Mouse (Mus musculus): ENCODE results near the gene Trim15. TPM values are rescaled to one million over a fixed set of nuclear protein-coding genes. Genes with fewer than 3 reads are reported as not detected.
"Not testable (repeated sequence)": the region's sequence is repeated elsewhere in the genome, so short reads cannot be mapped to it uniquely, and the experiment has no call there.

Trim15 gene
- total and polyA plus RNA-seq, 3 experiments, result 0.07 TPM; not detected in 2

DNA sequence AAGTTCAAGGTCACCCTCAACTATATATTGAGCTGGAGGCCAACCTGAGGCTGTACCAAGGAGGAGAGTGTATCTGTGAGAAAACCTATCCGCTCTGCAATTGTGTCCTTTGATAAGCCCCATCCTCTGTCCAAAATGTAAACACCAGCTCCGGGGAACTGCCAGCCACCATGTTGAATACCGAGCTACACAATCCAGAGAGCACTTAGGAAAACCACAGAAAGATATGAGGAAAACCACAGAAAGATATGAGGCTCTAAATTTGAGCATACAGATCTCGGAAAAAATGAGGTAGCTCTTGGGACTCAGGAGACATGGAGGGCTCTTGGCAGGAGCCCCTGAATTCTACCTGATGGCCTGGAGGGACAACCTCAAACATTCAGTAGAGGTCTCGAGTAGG lies 26.4 kb upstream of the Trim15 start (continued):
- no peak for TF ChIP-seq JUND (IDR thresholded peaks at IDR 0.05; ENCODE audit: low read depth, low read length)
- no peak for TF ChIP-seq TAL1 (IDR thresholded peaks at IDR 0.05; ENCODE audit: low read length)
- TF ChIP-seq MYC (IDR thresholded peaks at IDR 0.05; ENCODE audit: low read depth, low read length), result no peak
- TF ChIP-seq EP300 (IDR thresholded peaks at IDR 0.05; ENCODE audit: low read depth in 1 of 2, low read length in 2 of 2), result peak in 1 of 2 experiments; percentile 61; a peak in 2 of 4 replicates
- TF ChIP-seq TCF12 (IDR thresholded peaks at IDR 0.05; ENCODE audit: low read depth, low read length), result no peak
- TF ChIP-seq MAZ (IDR thresholded peaks at IDR 0.05; ENCODE audit: low read depth, low read length), result no peak
- no peak for TF ChIP-seq HCFC1 (IDR thresholded peaks at IDR 0.05; ENCODE audit: low read depth, low read length)
- TF ChIP-seq TBP (IDR thresholded peaks at IDR 0.05; ENCODE audit: low read depth, low read length), result no peak
- peak; percentile 68 for TF ChIP-seq GATA1 (IDR thresholded peaks at IDR 0.05; ENCODE audit: low read depth, low read length)
- peak; percentile 92 for TF ChIP-seq RCOR1 (IDR thresholded peaks at IDR 0.05; ENCODE audit: low read depth, low read length)
- no peak for TF ChIP-seq ZKSCAN1 (IDR thresholded peaks at IDR 0.05; ENCODE audit: low read depth, low read length)

DNA sequence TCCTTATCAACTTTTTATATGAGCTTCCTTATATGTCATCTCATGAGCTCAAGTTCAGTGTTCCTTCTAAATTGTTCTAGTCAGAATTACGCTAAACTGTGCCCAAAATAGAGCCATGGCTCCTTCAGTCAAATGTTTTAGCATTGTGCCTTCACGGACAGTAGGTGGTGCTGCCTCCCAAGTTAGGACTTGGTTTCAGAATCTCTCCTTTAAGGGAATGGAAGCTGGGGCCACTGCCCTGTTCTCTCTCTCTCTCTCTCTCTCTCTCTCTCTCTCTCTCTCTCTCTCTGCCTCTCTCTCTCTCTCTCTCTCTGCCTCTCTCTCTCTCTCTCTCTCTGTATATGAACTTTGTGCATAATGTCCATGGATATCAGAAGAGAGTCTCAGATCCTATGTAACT lies 25.4 kb upstream of the Trim15 start:
- Histone ChIP-seq H3K9ac (ENCODE audit: control insufficient read depth, low read depth, low read length, poor library complexity, severe bottlenecking) (no peak overlapping the region), H3K36me3 (ENCODE audit: control insufficient read depth in 1 of 2, insufficient read depth in 2 of 2, low read length in 2 of 2) (peaks cover 0 to 14% of the 10 kb centered on the region in 2 experiments; a peak in 2 of 4 replicates), H3K27me3 (ENCODE audit: control insufficient read depth in 1 of 2, insufficient read depth in 2 of 2, low read length in 2 of 2) (peaks cover 0 to 1% of the 10 kb centered on the region in 2 experiments; a peak in 3 of 4 replicates), H3K4me1 (ENCODE audit: control insufficient read depth in 1 of 2, insufficient read depth in 2 of 2, low read length in 2 of 2) (peaks cover 0 to 12% of the 10 kb centered on the region in 2 experiments; a peak in 2 of 4 replicates), H3K9me3 (replicated peaks; ENCODE audit: insufficient read depth, low read length) (no peaks in the 10 kb centered on the region), H3K27ac (ENCODE audit: control insufficient read depth, low read depth, low read length) (no peak overlapping the region), H3K79me2 (ENCODE audit: control insufficient read depth, insufficient read depth, low read length, poor library complexity) (no peaks in the 10 kb centered on the region), H3K4me3 (ENCODE audit: control insufficient read depth in 1 of 2, insufficient read depth in 1 of 2, low read depth in 2 of 2, low read length in 2 of 2) (no peak overlapping the region)
- TF ChIP-seq ELF1 (IDR thresholded peaks at IDR 0.05; ENCODE audit: low read depth, low read length) (no peak), ZC3H11A (IDR thresholded peaks at IDR 0.05; ENCODE audit: low read depth, low read length) (peak; percentile 50), MAZ (IDR thresholded peaks at IDR 0.05; ENCODE audit: low read depth, low read length) (no peak), JUND (IDR thresholded peaks at IDR 0.05; ENCODE audit: low read depth, low read length) (peak; percentile 86), CTCF (IDR thresholded peaks at IDR 0.05 in 2 of 3, conservative IDR thresholded peaks at IDR 0.05 in 1 of 3; ENCODE audit: control insufficient read depth in 1 of 3, insufficient read depth in 1 of 3, low read depth in 2 of 3, low read length in 3 of 3, poor library complexity in 1 of 3, severe bottlenecking in 1 of 3) (peak; percentile 61 to 81 (median 64)), RAD21 (IDR thresholded peaks at IDR 0.05; ENCODE audit: low read depth, low read length) (peak; percentile 75), SMC3 (IDR thresholded peaks at IDR 0.05; ENCODE audit: low read depth, low read length) (peak; percentile 66)
- DNase-seq (ENCODE audit: low read depth, low spot score), result peak; percentile 76

DNA sequence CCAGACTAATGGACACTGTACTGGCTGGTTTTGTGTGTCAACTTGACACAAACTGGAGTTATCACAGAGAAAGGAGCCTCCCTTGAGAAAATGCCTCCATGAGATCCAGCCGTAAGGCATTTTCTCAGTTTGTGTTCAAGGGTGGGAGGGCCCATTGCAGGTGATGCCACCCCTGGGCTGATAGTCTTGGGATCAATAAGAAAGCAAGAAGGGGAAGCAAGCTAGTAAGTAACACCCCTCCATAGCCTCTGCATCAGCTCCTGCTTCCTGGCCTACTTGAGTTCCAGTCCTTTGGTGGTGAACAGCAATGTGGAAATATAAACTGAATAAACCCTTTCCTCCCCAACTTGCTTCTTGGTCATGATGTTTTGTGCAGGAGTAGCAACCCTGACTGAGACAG lies 24.5 kb upstream of the Trim15 start:
- DNase-seq (ENCODE audit: low read depth, low spot score); H3K4me3 ChIP-seq (ENCODE audit: control insufficient read depth in 1 of 2, insufficient read depth in 1 of 2, low read depth in 2 of 2, low read length in 2 of 2); H3K27me3 ChIP-seq (ENCODE audit: control insufficient read depth in 1 of 2, insufficient read depth in 2 of 2, low read length in 2 of 2); H3K27ac ChIP-seq (ENCODE audit: control insufficient read depth, low read depth, low read length); H3K79me2 ChIP-seq (ENCODE audit: control insufficient read depth, insufficient read depth, low read length, poor library complexity); H3K9ac ChIP-seq (ENCODE audit: control insufficient read depth, low read depth, low read length, poor library complexity, severe bottlenecking); H3K9me3 ChIP-seq (replicated peaks; ENCODE audit: insufficient read depth, low read length): not testable (repeated sequence)
- Histone ChIP-seq H3K36me3 (ENCODE audit: control insufficient read depth in 1 of 2, insufficient read depth in 2 of 2, low read length in 2 of 2) (peaks cover 0 to 14% of the 10 kb centered on the region in 2 experiments; a peak in 2 of 4 replicates), H3K4me1 (ENCODE audit: control insufficient read depth in 1 of 2, insufficient read depth in 2 of 2, low read length in 2 of 2) (peaks cover 0 to 12% of the 10 kb centered on the region in 2 experiments; a peak in 2 of 4 replicates)
